Mouse (Mus musculus) cortical plate, adult 2 months (tissue): ENCODE measurements around the gene Spint5. TPM values are rescaled to one million over a fixed set of nuclear protein-coding genes. Genes with fewer than 3 reads are reported as not detected.

ENCODE experiments used
- H3K27ac ChIP-seq: fragments of 200-500 bp; 2 replicates; pipeline ENCODE4 v1.5.1; 2012; ENCODE audit warnings: low read length, control low read depth, inconsistent platforms; ENCODE audit not compliant: insufficient read depth
- H3K4me1 ChIP-seq: fragments of 200-500 bp; 2 replicates; pipeline ENCODE4 v1.6.1; 2011; ENCODE audit warnings: low read length; ENCODE audit not compliant: control insufficient read depth, insufficient read depth
- H3K4me3 ChIP-seq: fragments of 200-500 bp; 2 replicates; pipeline ENCODE4 v1.5.1; 2011; ENCODE audit warnings: mild to moderate bottlenecking, low read length, control low read depth; ENCODE audit not compliant: insufficient read depth
- CTCF ChIP-seq: fragments of 200-500 bp; IDR thresholded peaks from 2 replicates; pipeline ENCODE4 v1.5.1; 2011; ENCODE audit warnings: mild to moderate bottlenecking, control low read depth, low read length; ENCODE audit not compliant: insufficient read depth; ENCODE audit errors: extremely low read depth
- POLR2A ChIP-seq: fragments of 200-500 bp; IDR thresholded peaks from 2 replicates; pipeline ENCODE4 v1.6.1; 2011; ENCODE audit warnings: mild to moderate bottlenecking, low read length, control low read depth; ENCODE audit not compliant: insufficient read depth; ENCODE audit errors: extremely low read depth
- polyA plus RNA-seq: library from polyadenylated mRNA; depleted of rRNA; stranded (reverse); fragments of >200 nt; gene quantifications from 2 replicates; pipeline ENCODE4 v1.2.3, GENCODE M21; 2012; rRNA removed

Gene Spint5
- polyA plus RNA-seq, 1 experiment, result not detected

DNA sequence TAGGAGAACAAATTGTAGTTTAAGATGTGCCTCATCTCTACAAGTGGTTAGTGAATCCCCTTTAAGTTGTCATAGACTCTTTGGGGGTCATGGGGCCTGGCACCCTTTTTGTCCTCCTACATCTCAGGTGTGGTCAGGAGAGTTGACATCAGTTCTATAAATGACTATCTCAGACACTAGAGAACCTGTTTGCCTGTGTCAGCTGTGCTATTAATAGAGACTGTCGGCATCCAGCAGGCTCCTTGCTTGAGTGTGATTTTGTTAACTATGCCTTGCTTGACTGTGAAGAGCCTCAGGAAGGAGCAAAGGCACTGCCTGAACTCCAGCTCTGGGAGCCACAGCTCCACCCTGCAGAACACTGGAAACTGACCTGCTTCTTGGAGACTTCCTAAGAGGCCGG lies 39.7 kb downstream of the Spint5 start:
- H3K4me3 ChIP-seq, result no peak overlapping the region
- no peaks in the 10 kb centered on the region for H3K4me1 ChIP-seq
- no peak for TF ChIP-seq POLR2A
- TF ChIP-seq CTCF, result no peak
- no peak overlapping the region for H3K27ac ChIP-seq

GRCm38 (mm10) chr2:164757841-164758240 lies 42.7 kb downstream of the Spint5 start:
- Histone ChIP-seq H3K4me1 (no peaks in the 10 kb centered on the region), H3K27ac (no peak overlapping the region), H3K4me3 (no peak overlapping the region)
- TF ChIP-seq POLR2A, result no peak
- no peak for TF ChIP-seq CTCF

GRCm38 (mm10) chr2:164758692-164759091 lies 43.6 kb downstream of the Spint5 start:
- H3K4me3 ChIP-seq, result no peak overlapping the region
- TF ChIP-seq CTCF (no peak), POLR2A (no peak)
- H3K4me1 ChIP-seq, result no peaks in the 10 kb centered on the region
- no peak overlapping the region for H3K27ac ChIP-seq

GRCm38 (mm10) chr2:164760059-164760833 lies 45.1 kb downstream of the Spint5 start:
- Histone ChIP-seq H3K4me1 (no peaks in the 10 kb centered on the region), H3K4me3 (no peak overlapping the region), H3K27ac (no peak overlapping the region)
- TF ChIP-seq CTCF (no peak), POLR2A (no peak)

DNA sequence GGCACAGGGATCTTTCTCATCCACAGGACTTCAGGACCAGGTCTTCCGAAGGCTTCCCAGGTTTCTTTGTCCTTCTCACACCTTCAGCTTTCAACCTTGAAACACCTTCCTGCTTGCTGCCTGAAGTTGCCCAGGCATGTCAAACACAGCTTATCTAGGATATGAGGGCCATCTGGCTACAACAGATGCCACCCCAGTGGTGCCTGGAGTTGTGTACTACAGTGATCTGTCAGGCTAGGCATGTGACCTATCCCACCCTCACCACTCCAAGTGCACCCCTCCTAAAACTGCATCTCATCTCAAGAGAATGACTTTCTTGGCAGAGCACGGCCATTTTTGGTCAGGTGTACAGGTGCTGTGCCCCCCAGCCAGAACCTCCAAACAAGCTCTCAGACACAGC lies 46.4 kb downstream of the Spint5 start:
- TF ChIP-seq CTCF (no peak), POLR2A (no peak)
- Histone ChIP-seq H3K4me3 (no peak overlapping the region), H3K27ac (no peak overlapping the region), H3K4me1 (no peaks in the 10 kb centered on the region)

DNA sequence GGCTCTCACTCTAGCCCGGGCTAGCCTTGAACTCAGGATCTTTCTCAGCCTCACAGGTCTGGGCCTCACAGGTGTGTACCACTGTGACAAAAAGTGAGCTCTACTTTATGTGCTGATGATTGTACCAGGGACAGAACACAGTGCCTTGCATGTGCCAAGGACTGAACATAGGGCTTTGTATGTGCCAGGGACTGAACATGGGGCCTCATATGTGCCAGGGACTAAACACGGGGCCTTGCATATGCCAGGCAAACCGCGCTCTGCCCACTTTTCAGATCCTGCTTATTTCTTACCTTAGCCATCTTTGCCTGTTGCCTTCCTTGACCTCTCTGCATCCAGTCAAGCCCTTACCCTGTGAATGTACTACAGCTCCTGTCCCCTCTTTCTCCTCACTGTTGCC lies 46.9 kb downstream of the Spint5 start:
- Histone ChIP-seq H3K4me1 (no peaks in the 10 kb centered on the region), H3K4me3 (no peak overlapping the region), H3K27ac (no peak overlapping the region)
- no peak for TF ChIP-seq POLR2A
- no peak for TF ChIP-seq CTCF

DNA sequence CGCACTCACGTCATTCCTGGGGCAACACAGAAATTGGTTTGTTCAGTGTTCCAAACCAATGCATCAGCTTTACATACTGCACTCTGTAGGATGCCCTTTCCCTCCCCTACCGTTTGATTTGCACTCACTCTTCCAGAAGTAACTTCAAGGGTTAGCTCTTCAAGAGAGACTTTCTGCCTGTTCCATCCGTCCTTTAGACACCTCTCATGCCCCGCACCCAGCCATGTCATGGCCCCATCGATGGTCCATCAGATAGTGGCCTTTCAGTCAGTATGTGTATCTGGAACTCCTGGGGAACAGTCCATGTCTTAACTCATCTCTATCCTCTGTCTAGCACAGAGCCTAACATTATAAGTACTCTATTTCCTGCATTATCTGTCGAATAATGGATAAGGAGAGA lies 47.5 kb downstream of the Spint5 start:
- TF ChIP-seq POLR2A, result no peak
- TF ChIP-seq CTCF, result no peak
- Histone ChIP-seq H3K27ac (no peak overlapping the region), H3K4me3 (no peak overlapping the region), H3K4me1 (no peaks in the 10 kb centered on the region)

DNA sequence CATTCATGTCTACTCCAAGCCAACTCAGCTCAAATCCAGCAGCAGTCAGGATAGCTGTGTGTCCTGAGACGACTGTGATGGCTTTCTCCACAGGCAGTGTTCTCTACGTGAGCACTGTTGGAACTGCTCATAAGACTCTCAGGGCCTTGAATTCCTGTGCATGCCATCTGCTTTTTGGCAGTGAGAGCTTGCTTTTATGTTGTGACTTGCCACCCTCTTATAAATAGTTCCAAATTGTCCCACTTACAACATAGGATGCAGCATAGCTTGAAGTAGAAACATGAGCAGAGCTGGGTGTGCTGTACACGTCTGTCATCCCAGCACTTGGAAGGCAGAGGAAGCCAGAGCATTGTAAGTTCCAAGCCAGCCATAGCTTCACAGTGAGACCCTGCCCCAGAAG lies 50.7 kb downstream of the Spint5 start:
- no peak for TF ChIP-seq CTCF
- no peak for TF ChIP-seq POLR2A
- Histone ChIP-seq H3K4me3 (no peak overlapping the region), H3K4me1 (no peaks in the 10 kb centered on the region), H3K27ac (no peak overlapping the region)

Other genes with a start within 250 kb of the Spint5 start
- not detected in 2 replicates for gene Trp53tg5, start 241.6 kb upstream of the Spint5 start, polyA plus RNA-seq
- gene Dbndd2, start 229.2 kb upstream of the Spint5 start, polyA plus RNA-seq, result 250 and 313 TPM in 2 replicates
- gene Pigt, start 217.8 kb upstream of the Spint5 start, polyA plus RNA-seq, result 71.6 and 73.6 TPM in 2 replicates
- 0.49 and 1.3 TPM in 2 replicates for gene Wfdc2, start 152.9 kb upstream of the Spint5 start, polyA plus RNA-seq
- not detected in 2 replicates for gene Spint3, start 141.8 kb upstream of the Spint5 start, polyA plus RNA-seq
- not detected in 2 replicates for gene Wfdc6a, start 129.9 kb upstream of the Spint5 start, polyA plus RNA-seq
- not detected in 2 replicates for gene Eppin, start 121.7 kb upstream of the Spint5 start, polyA plus RNA-seq
- gene Wfdc6b, start 101.8 kb upstream of the Spint5 start, polyA plus RNA-seq, result not detected in 2 replicates
- gene Wfdc8, start 101.7 kb upstream of the Spint5 start, polyA plus RNA-seq, result not detected in 2 replicates
- not detected in 2 replicates for gene Wfdc16, start 76.5 kb upstream of the Spint5 start, polyA plus RNA-seq
- gene Wfdc10, start 59.3 kb upstream of the Spint5 start, polyA plus RNA-seq, result not detected in 2 replicates
- not detected in 2 replicates for gene Wfdc9, start 58.7 kb upstream of the Spint5 start, polyA plus RNA-seq
- gene Wfdc11, start 41.2 kb upstream of the Spint5 start, polyA plus RNA-seq, result not detected in 2 replicates
- not detected in 2 replicates for gene Wfdc13, start 30.2 kb upstream of the Spint5 start, polyA plus RNA-seq
- not detected in 2 replicates for gene Spint4, start 16.8 kb upstream of the Spint5 start, polyA plus RNA-seq
- gene Wfdc3, start 30.6 kb downstream of the Spint5 start, polyA plus RNA-seq, result 2.4 and 2.6 TPM in 2 replicates
- 35.5 and 36.4 TPM in 2 replicates for gene Dnttip1, start 30.7 kb downstream of the Spint5 start, polyA plus RNA-seq
- gene Ube2c, start 54.6 kb downstream of the Spint5 start, polyA plus RNA-seq, result 1.4 and 3.0 TPM in 2 replicates
- 1.3 and 1.6 TPM in 2 replicates for gene Tnnc2, start 64.7 kb downstream of the Spint5 start, polyA plus RNA-seq
- gene Snx21, start 70.5 kb downstream of the Spint5 start, polyA plus RNA-seq, result 55.7 and 64.2 TPM in 2 replicates
- 29.8 and 30.3 TPM in 2 replicates for gene Acot8, start 89.6 kb downstream of the Spint5 start, polyA plus RNA-seq
- gene Zswim3, start 89.8 kb downstream of the Spint5 start, polyA plus RNA-seq, result 7.2 and 7.6 TPM in 2 replicates
- gene Zswim1, start 107.4 kb downstream of the Spint5 start, polyA plus RNA-seq, result 17.0 and 17.3 TPM in 2 replicates
- gene Spata25, start 113.2 kb downstream of the Spint5 start, polyA plus RNA-seq, result 0.23 and 0.66 TPM in 2 replicates
- 200 and 204 TPM in 2 replicates for gene Ctsa, start 117.6 kb downstream of the Spint5 start, polyA plus RNA-seq
- 5.0 and 5.2 TPM in 2 replicates for gene Neurl2, start 118.2 kb downstream of the Spint5 start, polyA plus RNA-seq
- 172 and 186 TPM in 2 replicates for gene Pltp, start 142.4 kb downstream of the Spint5 start, polyA plus RNA-seq
- 39.1 and 41.7 TPM in 2 replicates for gene Pcif1, start 164.0 kb downstream of the Spint5 start, polyA plus RNA-seq
- 29.1 and 30.2 TPM in 2 replicates for gene Zfp335, start 196.5 kb downstream of the Spint5 start, polyA plus RNA-seq
- gene Mmp9, start 225.5 kb downstream of the Spint5 start, polyA plus RNA-seq, result 1.1 and 1.5 TPM in 2 replicates
- 396 and 421 TPM in 2 replicates for gene Slc12a5, start 245.5 kb downstream of the Spint5 start, polyA plus RNA-seq